Mouse (Mus musculus): ENCODE measurements around the gene Ercc5. TPM values are rescaled to one million over a fixed set of nuclear protein-coding genes. Genes with fewer than 3 reads are reported as not detected.
A peak's percentile ranks its signal among the peaks of the same experiment; 100 is the strongest.

Ercc5 gene
- polyA plus RNA-seq, 1 experiment = 19.8 TPM

DNA sequence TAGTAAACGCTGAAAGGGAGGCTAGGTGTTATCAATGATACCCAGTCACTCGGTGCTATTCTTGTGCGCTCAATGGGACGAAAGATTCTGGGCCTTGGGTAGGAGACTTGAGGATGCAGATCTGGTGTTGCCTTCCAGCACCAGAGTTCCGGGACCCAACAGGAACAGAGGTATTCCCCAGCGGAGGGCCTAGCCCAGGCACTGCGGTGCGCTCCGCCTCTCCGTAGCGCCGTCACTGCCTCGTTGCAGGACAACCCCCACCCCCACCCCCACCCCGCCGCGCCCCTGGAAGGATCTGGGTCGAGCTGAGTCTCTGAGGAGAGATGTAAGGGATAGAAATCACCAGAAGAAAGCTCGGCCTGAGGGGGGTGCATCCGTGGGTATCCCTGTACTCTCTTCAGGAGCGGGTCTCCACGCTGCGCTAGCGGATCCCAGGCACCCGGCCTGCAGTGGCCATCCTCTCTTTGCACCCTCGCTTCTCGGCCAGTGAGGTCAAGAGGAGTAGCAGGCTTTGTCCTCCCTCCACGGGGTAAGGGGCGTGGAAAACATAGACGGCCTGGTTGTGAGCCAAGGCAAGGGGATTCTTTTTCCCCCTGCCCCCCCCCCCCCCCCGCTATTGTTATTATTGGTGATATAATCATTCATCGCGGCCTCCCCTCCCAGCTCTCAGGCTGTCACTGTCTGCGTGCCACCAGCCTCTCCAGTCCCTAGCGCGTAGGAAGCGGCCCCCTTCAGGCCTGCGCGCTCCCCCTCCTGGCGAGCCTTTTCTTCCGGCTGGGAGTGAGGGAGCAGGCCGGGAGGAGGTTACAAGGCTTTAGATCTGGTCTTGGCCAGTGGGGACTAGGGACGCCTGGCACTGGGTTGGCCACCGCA is 28.1 kb upstream of the Ercc5 start:
- Histone ChIP-seq H3K4me3 (replicated peaks; ENCODE audit: insufficient read depth, low read depth, low read length) (peak overlapping the region; percentile 88), H3K27me3 (ENCODE audit: control insufficient read depth, insufficient read depth, low read length) (no peaks in the 10 kb centered on the region), H3K27ac (ENCODE audit: insufficient read depth, low read length) (peak overlapping the region; percentile 91), H3K4me1 (ENCODE audit: control insufficient read depth, insufficient read depth, low read length) (no peaks in the 10 kb centered on the region; the same call in 1 of the 2 replicates)
- under 1% methylated on average over 41 of the region's 43 CpGs for WGBS
- peak; percentile 85 to 87 for DNase-seq
- TF ChIP-seq POLR2A (IDR thresholded peaks at IDR 0.05; ENCODE audit: borderline replicate concordance, insufficient read depth, low read length) (peak; percentile 42; the same call in 1 of the 2 replicates), CTCF (IDR thresholded peaks at IDR 0.05; ENCODE audit: borderline replicate concordance, insufficient read depth, low read depth, low read length) (no peak)

DNA sequence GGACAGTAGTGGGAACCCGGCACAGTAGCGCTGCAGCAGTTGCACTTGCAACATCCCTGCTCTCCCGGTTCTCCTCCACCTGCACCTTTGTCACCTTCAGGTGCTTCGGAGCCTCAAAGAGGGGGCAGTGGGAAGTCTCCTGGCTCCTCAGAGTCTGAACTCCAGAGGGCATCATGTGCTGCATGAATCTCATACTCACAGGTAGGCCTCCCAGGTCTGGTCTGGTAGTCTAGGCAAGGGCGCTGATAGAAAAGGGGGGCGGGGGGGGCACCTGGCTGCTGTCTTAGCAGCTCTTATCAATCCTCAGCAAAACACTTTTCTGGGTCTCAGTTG is 27.5 kb upstream of the Ercc5 start:
- Histone ChIP-seq H3K27me3 (ENCODE audit: control insufficient read depth, insufficient read depth, low read length) (no peaks in the 10 kb centered on the region), H3K4me1 (ENCODE audit: control insufficient read depth, insufficient read depth, low read length) (no peaks in the 10 kb centered on the region; the same call in 1 of the 2 replicates), H3K27ac (ENCODE audit: insufficient read depth, low read length) (peak overlapping the region; percentile 91), H3K4me3 (replicated peaks; ENCODE audit: insufficient read depth, low read depth, low read length) (peak overlapping the region; percentile 88)
- 2% methylated on average over 6 of the region's 6 CpGs for WGBS
- no peak for DNase-seq
- TF ChIP-seq CTCF (IDR thresholded peaks at IDR 0.05; ENCODE audit: borderline replicate concordance, insufficient read depth, low read depth, low read length) (no peak), POLR2A (IDR thresholded peaks at IDR 0.05; ENCODE audit: borderline replicate concordance, insufficient read depth, low read length) (no peak)

DNA sequence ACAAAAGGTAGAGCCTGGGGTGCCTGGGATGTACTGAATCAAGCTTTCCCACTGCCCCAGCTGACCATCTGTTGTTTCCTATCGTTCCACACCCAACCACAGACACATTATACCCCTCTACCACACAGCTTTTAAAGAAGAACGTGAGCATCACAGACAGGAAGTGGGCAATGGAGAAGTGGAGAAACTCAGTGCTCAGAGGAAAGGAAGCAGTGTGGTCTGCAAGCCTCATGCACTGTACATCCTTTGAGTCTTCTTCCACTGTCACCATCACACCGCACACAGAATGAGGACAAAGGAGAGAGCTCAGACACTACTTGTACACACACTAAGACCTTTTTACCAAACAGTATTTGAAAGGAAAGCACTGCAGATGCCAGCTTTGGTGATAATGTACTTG is 25.3 kb upstream of the Ercc5 start:
- WGBS = 53% methylated on average over 3 of the region's 3 CpGs
- H3K27ac ChIP-seq (ENCODE audit: insufficient read depth, low read length) = no peak overlapping the region
- no peak for TF ChIP-seq POLR2A (IDR thresholded peaks at IDR 0.05; ENCODE audit: borderline replicate concordance, insufficient read depth, low read length)
- no peak for TF ChIP-seq CTCF (IDR thresholded peaks at IDR 0.05; ENCODE audit: borderline replicate concordance, insufficient read depth, low read depth, low read length)

DNA sequence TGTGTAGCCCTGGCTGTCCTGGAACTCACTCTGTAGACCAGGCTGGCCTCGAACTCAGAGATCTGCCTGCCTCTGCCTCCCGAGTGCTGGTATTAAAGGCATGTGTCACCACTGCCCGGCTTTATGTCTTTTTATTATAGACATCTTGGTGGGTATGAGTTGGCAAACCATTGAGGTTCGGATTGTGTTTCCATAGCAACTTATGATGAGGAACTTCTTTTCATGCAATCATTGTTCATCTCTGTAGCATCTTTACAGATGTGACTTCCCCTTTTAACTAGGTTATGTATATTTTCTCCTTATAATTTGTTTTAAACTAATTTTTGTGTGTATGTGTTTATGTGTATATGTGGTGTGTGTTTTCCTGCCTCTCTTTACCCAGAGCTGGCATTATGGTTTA is 22.0 kb upstream of the Ercc5 start:
- 91% methylated on average over 4 of the region's 4 CpGs for WGBS
- no peaks in the 10 kb centered on the region; the same call in 1 of the 2 replicates for H3K4me1 ChIP-seq (ENCODE audit: control insufficient read depth, insufficient read depth, low read length)
- TF ChIP-seq POLR2A (IDR thresholded peaks at IDR 0.05; ENCODE audit: borderline replicate concordance, insufficient read depth, low read length) (no peak), CTCF (IDR thresholded peaks at IDR 0.05; ENCODE audit: borderline replicate concordance, insufficient read depth, low read depth, low read length) (no peak)
- no peak overlapping the region for H3K4me3 ChIP-seq (replicated peaks; ENCODE audit: insufficient read depth, low read depth, low read length)
- H3K27ac ChIP-seq (ENCODE audit: insufficient read depth, low read length) = no peak overlapping the region
- DNase-seq = no peak
- no peaks in the 10 kb centered on the region for H3K27me3 ChIP-seq (ENCODE audit: control insufficient read depth, insufficient read depth, low read length)

More for the DNA sequence above, 25.3 kb upstream of the Ercc5 start:
- H3K4me3 ChIP-seq (replicated peaks; ENCODE audit: insufficient read depth, low read depth, low read length) = no peak overlapping the region
- H3K27me3 ChIP-seq (ENCODE audit: control insufficient read depth, insufficient read depth, low read length) = no peaks in the 10 kb centered on the region
- DNase-seq = no peak
- no peaks in the 10 kb centered on the region; the same call in 1 of the 2 replicates for H3K4me1 ChIP-seq (ENCODE audit: control insufficient read depth, insufficient read depth, low read length)

DNA sequence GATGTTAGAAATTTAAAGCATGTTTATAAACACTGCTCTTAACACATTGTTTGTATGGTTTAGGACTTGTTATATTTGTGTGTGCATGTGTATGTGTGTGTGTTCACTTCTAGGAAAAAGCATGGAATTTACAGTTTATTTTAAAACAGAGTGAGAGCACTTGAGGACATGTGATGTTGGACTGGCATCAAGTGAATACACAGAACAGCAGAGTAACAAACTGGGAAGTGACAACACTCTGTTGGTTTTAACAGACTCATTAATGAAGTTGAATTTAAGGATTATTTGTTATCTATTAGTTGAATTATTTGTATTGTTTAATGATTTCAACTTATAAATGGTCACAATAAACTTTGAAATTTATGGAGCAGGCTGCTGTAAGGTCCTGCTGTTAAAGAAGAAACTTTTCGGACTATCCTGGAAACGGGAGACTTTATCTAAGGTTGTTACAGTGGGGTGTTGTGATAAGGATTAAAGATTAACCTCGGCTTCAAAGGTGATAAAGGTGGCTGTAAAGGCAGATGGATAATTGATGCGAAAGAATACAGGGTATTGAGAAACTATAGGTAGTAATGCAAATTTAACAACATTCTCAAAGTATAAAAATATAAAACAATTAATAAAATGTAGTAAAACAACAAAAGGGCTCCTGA is 17.5 kb upstream of the Ercc5 start:
- H3K27me3 ChIP-seq (ENCODE audit: control insufficient read depth, insufficient read depth, low read length) = no peaks in the 10 kb centered on the region
- no peaks in the 10 kb centered on the region for H3K4me1 ChIP-seq (ENCODE audit: control insufficient read depth, insufficient read depth, low read length)
- H3K27ac ChIP-seq (ENCODE audit: insufficient read depth, low read length) = no peak overlapping the region
- DNase-seq = no peak
- TF ChIP-seq POLR2A (IDR thresholded peaks at IDR 0.05; ENCODE audit: borderline replicate concordance, insufficient read depth, low read length) (no peak), CTCF (IDR thresholded peaks at IDR 0.05; ENCODE audit: borderline replicate concordance, insufficient read depth, low read depth, low read length) (no peak)
- 96% methylated on average over 4 of the region's 4 CpGs for WGBS
- no peak overlapping the region for H3K4me3 ChIP-seq (replicated peaks; ENCODE audit: insufficient read depth, low read depth, low read length)

DNA sequence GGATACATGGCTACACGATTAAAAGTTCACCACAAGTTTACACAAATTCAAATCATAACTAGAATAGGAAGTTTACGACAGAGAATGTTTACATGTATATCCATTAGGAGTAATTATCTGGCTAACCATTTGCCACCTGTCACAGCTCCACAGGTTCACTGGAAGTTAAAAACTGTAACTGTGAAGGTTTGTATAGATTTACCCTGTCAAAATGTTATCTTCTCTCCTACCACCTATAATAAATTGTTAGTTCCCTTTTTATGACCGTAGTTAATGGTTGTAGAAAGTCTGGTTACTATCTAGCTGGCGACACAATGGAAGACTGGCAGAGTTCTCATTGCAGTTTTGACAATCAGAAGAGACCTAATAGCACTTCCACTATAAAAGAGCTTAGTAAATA is 7.3 kb upstream of the Ercc5 start:
- H3K4me3 ChIP-seq (replicated peaks; ENCODE audit: insufficient read depth, low read depth, low read length) = no peak overlapping the region
- no peak overlapping the region for H3K27ac ChIP-seq (ENCODE audit: insufficient read depth, low read length)
- DNase-seq = no peak
- 92% methylated on average over 4 of the region's 4 CpGs for WGBS
- H3K4me1 ChIP-seq (ENCODE audit: control insufficient read depth, insufficient read depth, low read length) = no peaks in the 10 kb centered on the region
- no peaks in the 10 kb centered on the region for H3K27me3 ChIP-seq (ENCODE audit: control insufficient read depth, insufficient read depth, low read length)
- TF ChIP-seq POLR2A (IDR thresholded peaks at IDR 0.05; ENCODE audit: borderline replicate concordance, insufficient read depth, low read length) (no peak), CTCF (IDR thresholded peaks at IDR 0.05; ENCODE audit: borderline replicate concordance, insufficient read depth, low read depth, low read length) (no peak)

DNA sequence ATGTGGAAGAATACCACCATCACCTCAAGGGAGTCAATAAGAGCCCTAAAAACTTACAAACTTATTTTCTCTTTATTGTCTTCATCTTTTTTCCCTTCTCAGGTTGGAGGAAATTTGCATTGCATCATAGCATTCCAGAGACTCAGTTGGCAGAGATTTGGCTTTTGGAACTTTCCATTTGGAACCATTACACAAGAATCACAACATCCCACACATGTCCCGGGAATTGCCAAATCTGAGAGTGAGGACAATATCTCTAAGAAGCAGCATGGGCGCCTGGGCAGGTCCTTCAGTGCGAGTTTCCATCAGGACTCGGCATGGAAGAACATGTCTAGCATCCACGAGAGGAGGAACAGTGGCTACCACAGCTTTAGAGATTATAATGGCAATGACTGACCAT is 4.8 kb upstream of the Ercc5 start:
- no peaks in the 10 kb centered on the region for H3K4me1 ChIP-seq (ENCODE audit: control insufficient read depth, insufficient read depth, low read length)
- TF ChIP-seq CTCF (IDR thresholded peaks at IDR 0.05; ENCODE audit: borderline replicate concordance, insufficient read depth, low read depth, low read length) (no peak), POLR2A (IDR thresholded peaks at IDR 0.05; ENCODE audit: borderline replicate concordance, insufficient read depth, low read length) (no peak)
- no peak overlapping the region for H3K27ac ChIP-seq (ENCODE audit: insufficient read depth, low read length)
- no peak for DNase-seq
- H3K4me3 ChIP-seq (replicated peaks; ENCODE audit: insufficient read depth, low read depth, low read length) = no peak overlapping the region
- WGBS = 88% methylated on average over 5 of the region's 5 CpGs
- H3K27me3 ChIP-seq (ENCODE audit: control insufficient read depth, insufficient read depth, low read length) = no peaks in the 10 kb centered on the region

DNA sequence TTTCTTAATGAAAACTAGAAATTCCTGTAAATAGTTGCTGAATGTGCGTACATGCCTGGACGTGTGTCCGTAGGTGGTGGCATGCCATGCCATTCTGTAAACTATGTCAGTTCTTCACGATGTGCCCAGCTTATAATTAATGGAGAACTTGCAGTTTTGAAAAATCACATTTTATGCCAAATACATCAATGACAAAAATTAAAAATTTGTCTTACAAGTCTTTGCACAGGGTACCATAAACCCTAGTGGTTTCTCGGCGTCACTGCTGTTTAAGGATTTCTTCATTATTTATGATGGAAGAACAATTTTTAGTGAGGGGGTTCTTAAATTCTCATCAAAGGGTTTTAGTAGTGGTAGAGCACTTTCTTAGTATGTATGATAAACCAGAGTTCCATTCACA is 1.2 kb downstream of the Ercc5 start:
- Histone ChIP-seq H3K4me3 (replicated peaks; ENCODE audit: insufficient read depth, low read depth, low read length) (peak overlapping the region; percentile 57), H3K4me1 (ENCODE audit: control insufficient read depth, insufficient read depth, low read length) (no peaks in the 10 kb centered on the region), H3K27ac (ENCODE audit: insufficient read depth, low read length) (no peak overlapping the region), H3K27me3 (ENCODE audit: control insufficient read depth, insufficient read depth, low read length) (no peaks in the 10 kb centered on the region)
- WGBS = 6% methylated on average over 6 of the region's 6 CpGs
- no peak for DNase-seq
- TF ChIP-seq CTCF (IDR thresholded peaks at IDR 0.05; ENCODE audit: borderline replicate concordance, insufficient read depth, low read depth, low read length) = no peak
- TF ChIP-seq POLR2A (IDR thresholded peaks at IDR 0.05; ENCODE audit: borderline replicate concordance, insufficient read depth, low read length) = no peak
